Mouse (Mus musculus) hindbrain, postnatal 0 days (tissue): ENCODE data around the gene Nog. TPM values are rescaled to one million over a fixed set of nuclear protein-coding genes. Genes with fewer than 3 reads are reported as not detected.

Source experiments
- ATAC-seq: fragments of 200-750 bp; cut with Nextera tagmentation; 2 replicates; pipeline ENCODE4 v1.8.0; 2017; ENCODE audit warnings: mild to moderate bottlenecking, moderate TSS enrichment, moderate library complexity
- DNase-seq: peaks from one replicate; pipeline ENCODE4 v3.0.0-alpha.2; 2015; ENCODE audit warnings: low spot score
- H3K27ac ChIP-seq: fragments of 300-500 bp; sonication (generic); 2 replicates; pipeline ENCODE4 v1.5.1; 2014; ENCODE audit warnings: mild to moderate bottlenecking
- H3K27me3 ChIP-seq: fragments of 300-500 bp; sonication (generic); 2 replicates; pipeline ENCODE4 v1.6.1; 2014; ENCODE audit warnings: low read length, mixed read lengths; ENCODE audit not compliant: insufficient read depth
- H3K36me3 ChIP-seq: fragments of 300-500 bp; sonication (generic); 2 replicates; pipeline ENCODE4 v1.6.1; 2014; ENCODE audit warnings: low read length, mixed read lengths; ENCODE audit not compliant: insufficient read depth
- H3K4me1 ChIP-seq: fragments of 300-500 bp; sonication (generic); 2 replicates; pipeline ENCODE4 v1.6.1; 2014; ENCODE audit warnings: antibody characterized with exemption, low read length, mixed read lengths; ENCODE audit not compliant: insufficient read depth
- H3K4me2 ChIP-seq: fragments of 300-500 bp; sonication (generic); 2 replicates; pipeline ENCODE4 v1.6.1; 2014; ENCODE audit warnings: low read depth, mild to moderate bottlenecking, low read length, moderate library complexity, mixed read lengths
- H3K4me3 ChIP-seq: fragments of 300-500 bp; sonication (generic); 2 replicates; pipeline ENCODE4 v1.5.1; 2014; ENCODE audit warnings: low read length
- H3K9ac ChIP-seq: fragments of 300-500 bp; sonication (generic); replicated peaks from 2 replicates; pipeline ENCODE4 v1.6.1; 2014; ENCODE audit warnings: mild to moderate bottlenecking, low read length, moderate library complexity, mixed read lengths
- H3K9me3 ChIP-seq: fragments of 300-500 bp; sonication (generic); 2 replicates; pipeline ENCODE4 v1.6.1; 2016; ENCODE audit warnings: low read length, mixed read lengths
- CTCF ChIP-seq: IDR thresholded peaks from 2 replicates; pipeline ENCODE4 v1.5.1; 2016; ENCODE audit warnings: antibody characterized with exemption, control low read depth, low read depth
- WGBS: fragments of 180-500 bp; shearing (Covaris S2); extraction: QIAGEN DNeasy Blood & Tissue Kit; methylation state at CpG from one replicate; pipeline ENCODE4 v1.1.7; 2014; 5-methylcytosine and 5-hydroxymethylcytosine counted together
- polyA plus RNA-seq: library from polyadenylated mRNA; unstranded; fragments of >200 nt; fragmentation: Nextera tagmentation; extraction: Ambion mirVana; gene quantifications from 2 replicates; pipeline ENCODE4 v1.2.1, GENCODE M21; 2015
- total RNA-seq: library from RNA; depleted of rRNA; stranded (reverse); fragments of >200 nt; gene quantifications from 2 replicates; pipeline ENCODE4 v1.2.3, GENCODE M21; 2014

The Nog gene
- total and polyA plus RNA-seq, 2 experiments from 2014 or later: 5.7 to 18.0 TPM

DNA sequence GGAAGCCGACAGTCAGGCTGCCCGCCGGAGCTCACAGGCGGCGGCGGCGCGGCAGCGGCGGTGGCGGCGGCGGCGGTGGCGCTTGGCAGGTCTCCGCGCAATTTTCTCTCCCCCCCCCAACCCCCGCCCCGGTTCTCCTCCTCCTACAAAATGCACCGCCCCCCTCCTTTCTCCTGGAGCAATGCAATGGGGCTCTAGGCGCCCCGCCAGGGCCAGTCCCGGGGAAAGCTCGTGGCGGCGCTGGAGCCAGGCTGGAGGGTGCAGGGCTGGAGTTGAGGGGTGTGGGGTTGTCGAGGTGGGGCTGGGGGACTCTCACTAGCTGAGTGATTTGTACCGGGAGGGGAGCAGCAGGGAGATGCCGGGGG is 666 bp upstream of the Nog start:
- H3K36me3 ChIP-seq: no peaks in the 10 kb centered on the region
- peak overlapping the region; percentile 91 for H3K4me2 ChIP-seq
- H3K27ac ChIP-seq: peak overlapping the region; percentile 81
- H3K9me3 ChIP-seq: no peaks in the 10 kb centered on the region
- TF ChIP-seq CTCF: no peak
- ATAC-seq (peak; percentile 83), DNase-seq (peak; percentile 86)
- H3K27me3 ChIP-seq: 0 out of 2 replicates have a peak, but pooled peaks cover 3% of the 10 kb centered on the region
- H3K4me3 ChIP-seq: peak overlapping the region; percentile 62
- H3K4me1 ChIP-seq: peaks cover 4% of the 10 kb centered on the region; the same call in 1 of the 2 replicates
- peak overlapping the region; percentile 63 for H3K9ac ChIP-seq
- 0% methylated on average over 20 of the region's 29 CpGs for WGBS

DNA sequence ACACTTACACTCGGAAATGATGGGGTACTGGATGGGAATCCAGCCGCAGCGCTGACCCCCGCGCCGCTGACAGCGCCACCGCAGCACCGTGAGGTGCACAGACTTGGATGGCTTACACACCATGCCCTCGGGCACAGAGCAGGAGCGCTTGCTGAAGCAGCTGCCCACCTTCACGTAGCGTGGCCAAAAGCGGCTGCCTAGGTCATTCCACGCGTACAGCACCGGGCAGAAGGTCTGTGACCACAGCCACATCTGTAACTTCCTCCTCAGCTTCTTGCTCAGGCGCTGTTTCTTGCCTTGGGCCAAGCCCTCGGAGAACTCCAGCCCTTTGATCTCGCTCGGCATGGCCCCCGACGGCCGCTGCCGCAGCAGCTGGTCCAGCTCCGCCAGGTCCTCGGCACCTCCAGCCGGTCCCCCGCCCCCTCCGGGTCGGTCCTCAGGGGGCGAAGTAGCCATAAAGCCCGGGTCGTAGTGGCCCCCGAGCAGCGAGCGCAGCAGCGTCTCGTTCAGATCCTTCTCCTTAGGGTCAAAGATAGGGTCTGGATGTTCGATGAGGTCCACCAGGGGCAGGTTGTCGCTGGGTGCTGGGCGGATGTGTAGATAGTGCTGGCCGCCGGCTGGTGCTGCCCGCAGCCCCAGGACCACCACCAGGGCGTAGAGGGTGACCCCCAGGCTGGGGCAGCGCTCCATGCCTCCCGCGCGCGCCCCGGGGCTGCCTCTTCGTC is 639 bp downstream of the Nog start:
- Histone ChIP-seq H3K4me3 (peak overlapping the region; percentile 62), H3K9me3 (no peaks in the 10 kb centered on the region), H3K4me2 (peak overlapping the region; percentile 91), H3K27me3 (0 out of 2 replicates have a peak, but pooled peaks cover 3% of the 10 kb centered on the region), H3K4me1 (peaks cover 5% of the 10 kb centered on the region; the same call in 1 of the 2 replicates), H3K27ac (peak overlapping the region; percentile 81), H3K36me3 (no peaks in the 10 kb centered on the region), H3K9ac (peak overlapping the region; percentile 63)
- peak; percentile 45 for DNase-seq
- TF ChIP-seq CTCF: no peak
- under 1% methylated on average over 53 of the region's 53 CpGs for WGBS
- no peak for ATAC-seq

DNA sequence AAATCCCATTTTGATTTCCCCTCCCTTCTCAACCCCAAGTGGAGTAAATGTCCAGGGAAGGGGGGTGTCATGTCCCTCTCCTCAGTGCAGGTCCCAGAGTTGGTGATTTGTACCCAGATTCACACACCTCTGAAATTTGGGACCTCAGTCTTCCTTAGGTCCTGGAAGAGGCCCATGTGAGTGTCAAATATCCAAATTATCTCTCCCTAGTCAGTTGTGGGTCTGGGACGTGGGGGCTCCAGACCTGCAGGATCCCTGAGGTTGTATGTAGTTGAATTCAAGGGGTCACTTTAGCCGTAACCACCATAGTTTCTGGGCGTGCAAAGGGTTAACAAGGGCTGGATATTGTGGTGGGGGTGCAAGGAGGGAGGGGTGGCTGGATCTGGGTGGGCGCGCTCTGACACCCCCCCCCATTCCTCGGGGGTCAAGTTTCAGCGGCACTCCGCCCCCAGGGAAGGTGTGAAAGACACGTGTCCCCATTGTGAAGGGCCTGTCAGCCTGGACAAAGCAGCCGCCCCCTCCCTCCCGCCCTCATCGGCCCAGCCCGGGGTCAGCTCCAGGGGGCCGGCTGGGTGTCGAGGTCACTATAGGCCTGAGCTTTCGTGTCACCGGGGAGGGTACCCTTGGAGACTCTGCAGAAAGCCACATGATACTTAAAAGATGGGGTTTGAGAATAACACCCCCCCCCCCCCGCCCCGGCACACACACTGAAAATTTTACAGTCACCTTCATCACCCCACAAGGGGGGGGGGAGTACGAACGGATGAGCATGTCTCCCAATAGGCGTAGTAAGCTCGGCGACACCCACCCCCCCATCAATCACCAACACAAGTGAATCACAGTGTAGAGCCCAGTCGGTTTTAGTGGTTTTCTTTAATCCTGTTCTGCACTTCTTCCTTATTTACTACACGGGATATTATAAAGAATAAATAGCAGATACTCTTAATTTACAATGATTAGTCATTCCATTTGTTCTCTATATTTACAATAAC is 2.1 kb downstream of the Nog start:
- DNase-seq: no peak
- no peak for TF ChIP-seq CTCF
- ATAC-seq: no peak
- Histone ChIP-seq H3K4me2 (peak overlapping the region; percentile 91), H3K27me3 (0 out of 2 replicates have a peak, but pooled peaks cover 3% of the 10 kb centered on the region), H3K9me3 (no peaks in the 10 kb centered on the region), H3K4me1 (peaks cover 5% of the 10 kb centered on the region; the same call in 1 of the 2 replicates), H3K4me3 (peak overlapping the region; percentile 45), H3K9ac (0 out of 2 replicates have a peak overlapping the region, but pooled peaks have one; percentile 17), H3K36me3 (no peaks in the 10 kb centered on the region), H3K27ac (no peak overlapping the region)
- under 1% methylated on average over 26 of the region's 26 CpGs for WGBS

DNA sequence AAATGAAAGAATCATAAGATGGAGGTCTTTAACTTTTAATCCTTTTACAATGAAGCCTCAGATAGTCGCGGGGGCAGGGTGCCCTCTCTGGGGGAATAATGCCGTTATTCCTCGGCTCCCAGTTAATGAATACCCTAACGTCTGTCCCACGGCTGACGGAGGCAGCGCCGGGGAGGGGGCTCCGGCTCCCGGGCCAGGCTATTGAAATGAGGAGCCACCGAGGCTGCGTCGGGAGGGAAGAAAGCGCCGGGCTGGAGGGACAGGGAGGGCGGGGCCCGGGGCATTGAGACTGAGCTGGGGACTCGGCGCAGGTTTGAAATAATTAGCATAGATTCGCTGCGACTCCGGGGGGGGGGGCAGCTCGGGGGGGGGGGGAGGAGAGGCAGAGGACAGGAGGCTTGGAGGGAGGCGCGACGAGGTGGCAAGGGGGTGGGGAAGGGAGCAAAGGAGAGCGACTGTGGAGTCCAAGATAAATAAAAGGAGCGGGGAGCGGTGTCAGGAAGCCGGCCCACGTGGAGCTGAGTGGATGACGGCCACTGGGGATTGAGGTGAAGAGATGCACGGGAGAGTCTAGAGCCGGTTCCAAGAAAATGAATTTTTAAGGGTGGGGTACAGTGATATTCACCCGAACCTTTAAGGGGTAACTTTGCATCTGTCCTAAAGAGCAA is 2.9 kb downstream of the Nog start:
- H3K27ac ChIP-seq: 0 out of 2 replicates have a peak overlapping the region, but pooled peaks have one; percentile 36
- DNase-seq: peak; percentile 61
- H3K4me3 ChIP-seq: peak overlapping the region; percentile 45
- TF ChIP-seq CTCF: no peak
- H3K9ac ChIP-seq: peak overlapping the region; percentile 41; the same call in 1 of the 2 replicates
- H3K36me3 ChIP-seq: no peaks in the 10 kb centered on the region
- H3K4me1 ChIP-seq: peaks cover 5% of the 10 kb centered on the region; the same call in 1 of the 2 replicates
- no peak for ATAC-seq
- no peaks in the 10 kb centered on the region for H3K9me3 ChIP-seq
- H3K27me3 ChIP-seq: 0 out of 2 replicates have a peak, but pooled peaks cover 3% of the 10 kb centered on the region
- peak overlapping the region; percentile 91 for H3K4me2 ChIP-seq
- WGBS: under 1% methylated on average over 32 of the region's 36 CpGs

DNA sequence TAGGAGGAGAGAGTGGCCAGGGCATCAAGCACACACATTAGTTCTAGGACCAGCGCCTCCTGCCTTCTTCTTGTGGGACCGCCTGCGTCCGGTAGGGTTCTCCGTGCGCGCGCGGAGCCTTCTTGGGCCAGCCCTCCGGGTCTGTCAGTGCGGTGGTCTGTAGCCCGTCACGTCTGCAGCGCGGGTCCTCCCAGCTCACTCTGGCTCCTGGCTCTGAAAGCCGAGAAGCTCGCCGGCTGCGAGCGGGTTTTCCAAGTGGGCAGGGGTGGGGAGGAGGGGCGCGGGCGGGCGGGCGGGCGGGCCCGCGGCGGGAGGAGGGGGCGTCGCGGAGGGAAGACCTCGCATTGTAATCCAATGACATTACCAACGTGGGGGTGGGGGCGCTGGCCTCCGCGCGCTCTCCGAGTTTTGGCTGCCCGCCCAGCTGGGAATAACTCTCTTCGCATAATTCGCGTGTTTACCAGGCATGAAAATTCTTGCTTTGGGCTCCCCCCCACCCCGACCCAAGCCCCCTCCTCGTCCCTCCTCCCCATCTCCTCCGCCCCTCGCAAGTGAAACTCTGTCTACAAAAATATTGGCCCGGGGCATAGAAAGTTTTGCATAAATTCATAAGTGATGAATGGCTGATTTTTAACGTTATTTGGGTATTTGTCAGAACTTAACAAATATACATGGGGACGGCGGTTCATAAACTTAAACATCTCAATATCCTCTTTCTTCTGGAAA is 3.7 kb downstream of the Nog start:
- DNase-seq: peak; percentile 76
- H3K27ac ChIP-seq: peak overlapping the region; percentile 36; the same call in 1 of the 2 replicates
- H3K4me3 ChIP-seq: peak overlapping the region; percentile 45
- no peaks in the 10 kb centered on the region for H3K36me3 ChIP-seq
- TF ChIP-seq CTCF: peak; percentile 68
- no peaks in the 10 kb centered on the region for H3K9me3 ChIP-seq
- WGBS: under 1% methylated on average over 38 of the region's 51 CpGs
- peak; percentile 54; the same call in 1 of the 2 replicates for ATAC-seq
- H3K4me2 ChIP-seq: peak overlapping the region; percentile 91
- peaks cover 5% of the 10 kb centered on the region; the same call in 1 of the 2 replicates for H3K4me1 ChIP-seq
- 0 out of 2 replicates have a peak, but pooled peaks cover 3% of the 10 kb centered on the region for H3K27me3 ChIP-seq
- peak overlapping the region; percentile 41; the same call in 1 of the 2 replicates for H3K9ac ChIP-seq
